Mouse (Mus musculus) lung, adult 2 months (tissue): ENCODE measurements around the gene Vmn2r21.
"Not testable (repeated sequence)": the region's sequence is repeated elsewhere in the genome, so short reads cannot be mapped to it uniquely, and the experiment has no call there.

Source experiments
- CTCF ChIP-seq: fragments of 200-500 bp; IDR thresholded peaks from 2 replicates; pipeline ENCODE4 v1.5.1; 2011; ENCODE audit warnings: mild to moderate bottlenecking, low read length, control low read depth; ENCODE audit not compliant: insufficient read depth
- POLR2A ChIP-seq: fragments of 200-500 bp; IDR thresholded peaks from 2 replicates; pipeline ENCODE4 v1.6.1; 2011; ENCODE audit warnings: low read depth, mild to moderate bottlenecking, control low read depth, low read length, borderline replicate concordance; ENCODE audit errors: extremely low read depth

DNA sequence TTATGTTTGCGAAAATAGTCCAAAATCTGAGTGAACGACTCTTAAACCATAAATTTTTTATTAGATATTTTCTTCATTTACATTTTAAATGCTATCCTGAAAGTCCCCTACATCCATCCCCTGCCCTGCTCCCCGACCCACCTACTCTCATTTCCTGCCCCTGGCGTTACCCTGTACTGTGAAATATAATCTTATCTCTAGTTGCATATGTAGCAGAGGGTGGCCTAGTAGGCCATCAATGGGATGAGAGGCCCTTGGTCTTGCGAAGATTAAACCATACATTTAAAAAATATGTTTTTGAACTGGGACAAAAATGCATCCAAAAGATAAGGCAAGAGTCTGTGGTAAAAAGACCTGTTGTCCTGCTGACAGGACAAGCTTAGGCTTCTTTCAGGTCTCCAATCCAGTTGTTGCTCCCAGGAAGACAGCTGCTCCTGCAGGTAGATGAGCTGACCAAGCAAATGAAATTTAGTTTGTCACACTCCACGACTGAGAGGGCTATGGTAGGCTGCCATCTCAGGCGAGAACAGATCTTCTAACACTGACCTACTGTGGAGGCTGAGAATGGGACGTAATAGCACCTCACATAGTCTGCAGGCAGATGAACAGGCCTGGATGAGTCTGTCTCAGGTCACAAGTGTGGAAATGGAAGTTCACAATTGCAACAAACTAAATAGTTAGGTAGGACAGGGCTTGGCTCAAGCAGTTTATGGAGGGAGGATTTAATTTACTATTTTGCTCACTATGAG lies 10.8 kb downstream of the Vmn2r21 start:
- not testable (repeated sequence) for TF ChIP-seq CTCF, POLR2A
